Mouse (Mus musculus) MEL (cell line): ENCODE results near the gene Foxl2.

Experiments used
- BHLHE40 ChIP-seq: IDR thresholded peaks from 2 replicates; pipeline ENCODE4 v1.6.1; 2012; ENCODE audit warnings: low read depth, mild to moderate bottlenecking, inconsistent platforms, low read length, improper control_type of control experiment, borderline replicate concordance
- CTCF ChIP-seq, 3 experiments: IDR thresholded peaks in 2 of 3; conservative IDR thresholded peaks in 1 of 3; 2 replicates each; pipeline ENCODE4 v1.5.1; 2011 to 2012; ENCODE audit warnings: low read length in 3 of 3, low read depth in 2 of 3, mild to moderate bottlenecking in 2 of 3, improper control_type of control experiment in 1 of 3, inconsistent platforms in 1 of 3, mixed read lengths in 1 of 3, moderate library complexity in 1 of 3; ENCODE audit not compliant: control insufficient read depth in 1 of 3, insufficient read depth in 1 of 3, poor library complexity in 1 of 3, severe bottlenecking in 1 of 3
- EP300 ChIP-seq, 2 experiments: IDR thresholded peaks; 2 replicates each; pipeline ENCODE4 v1.6.1; 2011; ENCODE audit warnings: improper control_type of control experiment in 2 of 2, low read length in 2 of 2, low read depth in 1 of 2, mild to moderate bottlenecking in 1 of 2
- NRF1 ChIP-seq: IDR thresholded peaks from 2 replicates; pipeline ENCODE4 v1.6.1; 2014; ENCODE audit warnings: low read depth, mild to moderate bottlenecking, inconsistent platforms, low read length, improper control_type of control experiment, moderate library complexity; ENCODE audit not compliant: poor library complexity, insufficient read depth, severe bottlenecking
- POLR2A ChIP-seq, 2 experiments: IDR thresholded peaks; 2 replicates each; pipeline ENCODE4 v1.6.1; 2011 to 2012; ENCODE audit warnings: low read length in 2 of 2, mild to moderate bottlenecking in 2 of 2, control low read depth in 1 of 2, improper control_type of control experiment in 1 of 2, low read depth in 1 of 2, moderate library complexity in 1 of 2; ENCODE audit not compliant: control insufficient read depth in 1 of 2, insufficient read depth in 1 of 2, poor library complexity in 1 of 2
- RAD21 ChIP-seq: IDR thresholded peaks from 2 replicates; pipeline ENCODE4 v1.6.1; 2011; ENCODE audit warnings: mild to moderate bottlenecking, low read depth, low read length, improper control_type of control experiment

GRCm38 (mm10) chr9:98961591-98962477 is 6.7 kb downstream of the Foxl2 start:
- no peak for TF ChIP-seq POLR2A (IDR thresholded peaks at IDR 0.05; ENCODE audit: control insufficient read depth in 1 of 2, insufficient read depth in 1 of 2, low read depth in 1 of 2, low read length in 2 of 2, poor library complexity in 1 of 2)
- no peak for TF ChIP-seq BHLHE40
- TF ChIP-seq EP300 (IDR thresholded peaks at IDR 0.05; ENCODE audit: low read depth in 1 of 2, low read length in 2 of 2), result no peak
- no peak for TF ChIP-seq CTCF (IDR thresholded peaks at IDR 0.05 in 2 of 3, conservative IDR thresholded peaks at IDR 0.05 in 1 of 3; ENCODE audit: control insufficient read depth in 1 of 3, insufficient read depth in 1 of 3, low read depth in 2 of 3, low read length in 3 of 3, poor library complexity in 1 of 3, severe bottlenecking in 1 of 3)
- no peak for TF ChIP-seq RAD21
- TF ChIP-seq NRF1, result no peak
